Mouse (Mus musculus) erythroblast, embryonic 14.5 days (primary cell): ENCODE measurements around the gene Hist1h2bk. TPM values are rescaled to one million over a fixed set of nuclear protein-coding genes. Genes with fewer than 3 reads are reported as not detected.

ENCODE experiments used
- H3K27me3 ChIP-seq: 2 replicates; pipeline ENCODE4 v1.6.1; 2012; ENCODE audit warnings: inconsistent platforms; ENCODE audit not compliant: control insufficient read depth
- H3K36me3 ChIP-seq: 2 replicates; pipeline ENCODE4 v1.6.1; 2012; ENCODE audit warnings: mild to moderate bottlenecking, inconsistent platforms; ENCODE audit not compliant: control insufficient read depth
- H3K4me1 ChIP-seq: 2 replicates; pipeline ENCODE4 v1.6.1; 2012; ENCODE audit warnings: inconsistent platforms; ENCODE audit not compliant: control insufficient read depth
- H3K4me3 ChIP-seq: replicated peaks from 2 replicates; pipeline ENCODE3; 2012; ENCODE audit warnings: moderate library complexity, mild to moderate bottlenecking, inconsistent platforms
- H3K9me3 ChIP-seq: 2 replicates; pipeline ENCODE4 v1.6.1; 2012; ENCODE audit warnings: low read length, inconsistent platforms, mixed read lengths; ENCODE audit not compliant: control insufficient read depth
- GATA1 ChIP-seq: IDR thresholded peaks from 2 replicates; pipeline ENCODE4 v1.6.1; 2012; ENCODE audit warnings: low read length, inconsistent platforms, mixed read lengths
- TAL1 ChIP-seq: IDR thresholded peaks from 3 replicates; pipeline ENCODE4 v1.6.1; 2012; ENCODE audit warnings: low read length, inconsistent platforms, mixed read lengths
- polyA plus RNA-seq: library from polyadenylated mRNA; stranded (reverse); fragments of >175 nt; gene quantifications from 2 replicates; pipeline ENCODE4 v1.2.3, GENCODE M21; 2012

Gene Hist1h2bk
- polyA plus RNA-seq, 1 experiment = 13.9 TPM

- H3K36me3 ChIP-seq = no peaks in the 10 kb centered on the region
- no peaks in the 10 kb centered on the region for H3K27me3 ChIP-seq
- H3K4me3 ChIP-seq = peak overlapping the region; percentile 69
- peaks cover 68% of the 10 kb centered on the region for H3K4me1 ChIP-seq
- TF ChIP-seq TAL1 (no peak), GATA1 (no peak)
- H3K9me3 ChIP-seq = no peaks in the 10 kb centered on the region
Measured at GRCm38 (mm10) chr13:22043503-22044431, 8.1 kb downstream of the Hist1h2bk start.

DNA sequence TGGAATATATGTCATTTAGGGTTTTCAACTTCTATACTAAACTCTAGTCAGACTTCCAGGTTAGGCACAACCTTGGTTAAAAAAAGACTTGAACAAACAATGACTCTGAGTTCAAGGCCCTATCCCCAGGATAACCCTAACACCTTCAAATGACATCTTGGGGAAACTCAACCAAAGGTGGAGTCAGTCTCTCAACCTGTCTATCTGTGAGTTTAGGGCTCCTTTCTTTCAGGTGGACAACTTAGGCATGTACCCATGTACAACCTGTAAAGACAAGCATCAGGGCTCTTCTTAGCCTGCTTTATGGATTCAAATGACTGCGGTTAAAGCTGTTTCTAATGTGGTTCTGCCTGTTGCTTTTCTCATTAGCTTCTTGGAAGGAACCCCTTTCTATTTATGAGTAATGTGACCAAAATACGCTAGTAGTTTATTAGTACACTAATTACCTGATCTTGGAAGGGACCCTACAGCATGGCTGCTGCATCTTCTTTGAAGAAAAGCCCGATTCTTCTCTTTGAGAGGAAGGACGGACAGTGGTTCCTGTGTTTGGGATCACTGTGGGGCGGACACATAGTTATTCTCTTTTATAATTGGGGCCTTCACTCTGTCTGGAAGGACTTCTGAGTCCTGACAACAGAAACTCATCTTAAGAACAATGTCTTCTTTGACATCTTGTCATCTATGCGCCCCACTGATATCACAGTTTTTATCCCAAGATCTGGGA is 8.9 kb downstream of the Hist1h2bk start:
- H3K4me3 ChIP-seq = peak overlapping the region; percentile 69

GRCm38 (mm10) chr13:22045311-22045710 is 9.6 kb downstream of the Hist1h2bk start:
- TF ChIP-seq GATA1 = no peak
- no peak for TF ChIP-seq TAL1
- Histone ChIP-seq H3K36me3 (no peaks in the 10 kb centered on the region), H3K9me3 (no peaks in the 10 kb centered on the region), H3K4me3 (peak overlapping the region; percentile 69), H3K27me3 (no peaks in the 10 kb centered on the region), H3K4me1 (peaks cover 67% of the 10 kb centered on the region)

More for the DNA sequence above, 8.9 kb downstream of the Hist1h2bk start:
- H3K9me3 ChIP-seq = no peaks in the 10 kb centered on the region
- H3K27me3 ChIP-seq = no peaks in the 10 kb centered on the region
- TF ChIP-seq TAL1 (no peak), GATA1 (no peak)
- peaks cover 67% of the 10 kb centered on the region for H3K4me1 ChIP-seq
- no peaks in the 10 kb centered on the region for H3K36me3 ChIP-seq

GRCm38 (mm10) chr13:22049041-22049440 is 13.4 kb downstream of the Hist1h2bk start:
- 0 out of 2 replicates have a peak, but pooled peaks cover 2% of the 10 kb centered on the region for H3K27me3 ChIP-seq
- peaks cover 61% of the 10 kb centered on the region for H3K4me1 ChIP-seq
- H3K4me3 ChIP-seq = no peak overlapping the region

GRCm38 (mm10) chr13:22049737-22050440 is 14.2 kb downstream of the Hist1h2bk start:
- Histone ChIP-seq H3K4me3 (peak overlapping the region; percentile 69), H3K9me3 (no peaks in the 10 kb centered on the region), H3K27me3 (0 out of 2 replicates have a peak, but pooled peaks cover 2% of the 10 kb centered on the region), H3K36me3 (no peaks in the 10 kb centered on the region), H3K4me1 (peaks cover 54% of the 10 kb centered on the region)
- no peak for TF ChIP-seq TAL1
- no peak for TF ChIP-seq GATA1

More at GRCm38 (mm10) chr13:22049041-22049440, 13.4 kb downstream of the Hist1h2bk start:
- Histone ChIP-seq H3K9me3 (no peaks in the 10 kb centered on the region), H3K36me3 (no peaks in the 10 kb centered on the region)
- TF ChIP-seq GATA1 (no peak), TAL1 (no peak)

DNA sequence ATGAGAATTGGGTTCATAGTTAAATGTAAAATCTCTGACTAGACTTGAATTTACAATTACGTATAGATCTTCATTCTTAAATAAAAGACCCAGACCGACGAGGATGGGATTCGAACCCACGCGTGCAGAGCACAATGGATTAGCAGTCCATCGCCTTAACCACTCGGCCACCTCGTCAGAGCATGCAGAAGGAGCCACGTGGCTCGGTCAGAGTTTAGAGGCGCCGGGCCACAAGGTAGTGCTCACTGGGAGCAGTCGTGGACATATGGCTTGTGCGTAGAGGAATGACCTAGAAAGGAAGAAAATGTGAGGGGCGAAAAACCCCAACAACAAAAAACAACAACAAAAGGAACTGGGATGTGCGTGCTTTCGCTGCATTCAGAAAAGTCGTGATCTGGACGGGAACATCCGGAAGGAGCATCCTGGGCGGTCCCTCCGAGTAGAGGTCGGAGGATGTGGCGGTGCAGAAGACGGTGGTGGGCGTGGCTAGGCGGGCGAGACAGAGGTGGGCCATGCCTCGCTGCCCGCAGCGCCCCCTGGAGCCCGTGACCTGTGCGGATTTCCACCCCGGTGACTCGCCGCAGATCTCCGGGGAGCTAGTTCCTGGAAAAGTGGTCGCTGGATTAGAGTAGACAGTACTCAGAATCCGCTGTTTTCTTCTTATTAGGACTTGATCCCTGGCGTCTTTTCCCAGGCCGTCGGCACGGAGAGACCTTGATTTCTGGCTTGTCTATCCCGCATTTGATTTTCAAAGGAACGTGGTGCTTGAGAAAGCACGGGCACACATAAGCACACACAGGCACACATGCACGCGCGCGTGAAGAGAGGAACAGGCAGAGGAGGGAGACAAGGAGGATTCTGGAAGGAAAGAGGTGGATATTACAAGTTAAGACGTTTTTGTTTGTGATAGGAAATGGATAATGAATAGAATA is 15.2 kb downstream of the Hist1h2bk start:
- Histone ChIP-seq H3K36me3 (no peaks in the 10 kb centered on the region), H3K4me3 (peak overlapping the region; percentile 69), H3K27me3 (peaks cover 2% of the 10 kb centered on the region; the same call in 1 of the 2 replicates), H3K4me1 (peaks cover 44% of the 10 kb centered on the region), H3K9me3 (no peaks in the 10 kb centered on the region)
- TF ChIP-seq GATA1 = no peak
- no peak for TF ChIP-seq TAL1

DNA sequence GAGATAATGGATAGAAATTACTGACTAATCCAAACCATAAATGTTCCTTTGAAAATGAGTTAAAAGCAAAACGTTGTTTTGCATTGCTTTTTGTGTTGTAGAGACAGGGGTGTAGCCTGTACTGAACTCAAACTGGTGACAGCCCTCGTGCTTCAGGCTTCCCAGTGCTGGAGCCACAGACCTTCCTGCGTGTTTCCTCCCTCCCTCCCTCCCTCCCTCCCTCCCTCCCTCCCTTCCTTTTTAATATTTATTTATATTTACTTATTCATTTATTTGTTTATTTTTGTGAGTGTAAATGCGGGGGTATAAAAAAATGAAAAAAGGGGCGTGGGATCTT is 15.8 kb downstream of the Hist1h2bk start:
- Histone ChIP-seq H3K4me3 (peak overlapping the region; percentile 69), H3K4me1 (peaks cover 39% of the 10 kb centered on the region), H3K36me3 (no peaks in the 10 kb centered on the region), H3K27me3 (peaks cover 2% of the 10 kb centered on the region; the same call in 1 of the 2 replicates), H3K9me3 (no peaks in the 10 kb centered on the region)
- TF ChIP-seq GATA1 (no peak), TAL1 (no peak)

DNA sequence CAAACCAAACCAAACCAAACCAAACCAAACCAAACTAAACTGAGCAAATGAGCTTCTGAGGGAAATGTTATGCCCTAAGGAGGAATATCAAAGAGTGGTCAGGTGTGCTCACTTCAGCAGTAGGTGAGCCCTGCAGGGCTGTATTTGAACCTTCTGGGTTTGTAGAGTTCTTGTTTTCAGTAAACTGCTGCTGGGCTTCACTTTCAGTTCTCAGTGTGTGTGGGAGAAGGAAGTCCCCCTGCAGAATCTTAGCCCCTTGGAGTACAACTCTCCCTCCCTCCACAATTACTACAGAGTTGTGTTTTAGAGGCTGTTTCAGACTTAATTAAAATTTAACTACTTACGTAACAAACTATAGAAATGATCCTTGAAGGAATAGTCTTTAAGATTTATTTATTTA is 18.1 kb downstream of the Hist1h2bk start:
- Histone ChIP-seq H3K4me1 (peaks cover 29% of the 10 kb centered on the region), H3K9me3 (no peaks in the 10 kb centered on the region), H3K36me3 (no peaks in the 10 kb centered on the region), H3K4me3 (no peak overlapping the region), H3K27me3 (peaks cover 2% of the 10 kb centered on the region; the same call in 1 of the 2 replicates)
- no peak for TF ChIP-seq TAL1
- no peak for TF ChIP-seq GATA1
